Mouse (Mus musculus): ENCODE data around the gene Enoph1. TPM values are rescaled to one million over a fixed set of nuclear protein-coding genes. Genes with fewer than 3 reads are reported as not detected.

The Enoph1 gene
- total RNA-seq (2021) = 10 to 100 TPM in 1 of 2 experiments, 1 to 10 TPM in 1; 9.0 to 10.5 TPM
- long read RNA-seq, experiment 1, transcript Enoph1-202 (6 exons, 1,833 nt) = major isoform, 13 of 20 reads
- long read RNA-seq, experiment 1, partial matches to known transcripts = 2 of 20 reads
- long read RNA-seq, experiment 1, other reads (novel, unspliced or antisense) = 4 of 20 reads
- long read RNA-seq, experiment 2, transcript Enoph1-202 (6 exons, 1,833 nt) = major isoform, 13 of 16 reads
- long read RNA-seq, experiment 2, partial matches to known transcripts = 0 of 16 reads
- long read RNA-seq, experiment 2, other reads (novel, unspliced or antisense) = 2 of 16 reads

- peak; percentile 93 for DNase-seq
These were observed at the start of gene Enoph1, which contains the start of gene Hnrnpdl for GRCm38 (mm10) chr5:100039602-100040142. TSS of gene Enoph1 (plus strand) at chr5:100039985. TSS of gene Hnrnpdl (minus strand) at chr5:100039664.

DNA sequence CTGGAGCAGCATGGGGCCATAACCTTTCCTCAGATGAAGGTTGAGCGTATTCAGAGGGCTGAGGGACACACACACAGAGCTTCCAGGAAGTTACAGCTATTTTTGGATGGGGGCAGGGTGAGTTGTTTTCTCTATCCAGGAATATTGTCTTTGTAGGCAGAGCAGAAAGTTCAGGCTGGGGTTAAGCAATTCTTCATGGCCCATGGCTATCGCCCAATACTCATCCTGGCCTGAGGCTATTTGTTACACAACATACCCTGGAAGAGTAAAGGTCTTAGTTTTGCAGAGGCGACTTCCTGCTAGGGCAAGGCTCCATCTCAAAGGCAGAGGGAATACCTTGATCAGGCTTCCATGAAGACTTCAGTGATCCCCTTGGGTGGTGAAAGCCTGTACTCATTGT, 45.6 kb upstream of the Enoph1 start:
- no peak for DNase-seq

- DNase-seq = no peak
These were observed 45.1 kb upstream of the Enoph1 start for GRCm38 (mm10) chr5:99994680-99995079.

GRCm38 (mm10) chr5:100000048-100000447, 39.7 kb upstream of the Enoph1 start:
- DNase-seq = no peak

DNA sequence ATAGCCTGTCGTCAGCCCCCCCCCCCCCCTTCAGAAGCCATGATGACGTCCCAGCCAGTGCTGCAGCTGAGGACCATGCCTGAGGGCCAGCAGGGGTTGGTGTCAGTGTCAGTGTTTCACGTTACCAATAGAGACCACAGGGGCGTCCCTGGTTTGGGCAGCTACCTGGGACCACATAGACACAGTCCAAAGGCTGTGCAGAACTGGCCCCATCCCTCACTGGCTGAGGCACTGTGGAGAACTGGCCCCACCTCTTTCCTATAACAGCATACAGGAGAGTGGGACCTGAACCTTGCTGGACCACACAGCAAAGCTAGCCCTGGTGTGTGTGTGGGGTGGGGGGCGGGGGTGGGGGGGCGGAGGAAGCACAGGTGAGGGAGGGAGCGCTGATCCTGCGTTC, 39.3 kb upstream of the Enoph1 start:
- no peak for DNase-seq

GRCm38 (mm10) chr5:100003895-100004294, 35.9 kb upstream of the Enoph1 start:
- DNase-seq = no peak

DNA sequence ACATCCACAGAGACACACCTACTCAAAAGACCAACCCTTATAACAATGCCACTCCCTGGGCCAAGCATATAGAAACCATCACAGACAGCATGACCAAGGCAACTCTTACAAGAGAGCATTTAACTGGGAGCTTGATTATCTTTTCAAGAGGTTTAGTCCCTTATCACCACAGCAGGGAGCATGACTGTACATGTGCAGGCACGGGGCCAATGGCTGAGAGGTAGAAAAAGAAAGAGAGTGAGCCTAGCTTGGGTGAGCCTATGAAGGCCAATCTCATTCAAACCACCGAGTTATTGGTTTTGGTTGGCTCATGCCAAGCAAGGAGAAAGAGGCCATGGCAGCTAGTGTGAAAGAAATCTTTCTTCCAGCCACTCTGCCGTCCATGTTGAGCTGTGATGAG, 34.4 kb upstream of the Enoph1 start:
- no peak for DNase-seq

GRCm38 (mm10) chr5:100005896-100006295, 33.9 kb upstream of the Enoph1 start:
- no peak for DNase-seq

DNA sequence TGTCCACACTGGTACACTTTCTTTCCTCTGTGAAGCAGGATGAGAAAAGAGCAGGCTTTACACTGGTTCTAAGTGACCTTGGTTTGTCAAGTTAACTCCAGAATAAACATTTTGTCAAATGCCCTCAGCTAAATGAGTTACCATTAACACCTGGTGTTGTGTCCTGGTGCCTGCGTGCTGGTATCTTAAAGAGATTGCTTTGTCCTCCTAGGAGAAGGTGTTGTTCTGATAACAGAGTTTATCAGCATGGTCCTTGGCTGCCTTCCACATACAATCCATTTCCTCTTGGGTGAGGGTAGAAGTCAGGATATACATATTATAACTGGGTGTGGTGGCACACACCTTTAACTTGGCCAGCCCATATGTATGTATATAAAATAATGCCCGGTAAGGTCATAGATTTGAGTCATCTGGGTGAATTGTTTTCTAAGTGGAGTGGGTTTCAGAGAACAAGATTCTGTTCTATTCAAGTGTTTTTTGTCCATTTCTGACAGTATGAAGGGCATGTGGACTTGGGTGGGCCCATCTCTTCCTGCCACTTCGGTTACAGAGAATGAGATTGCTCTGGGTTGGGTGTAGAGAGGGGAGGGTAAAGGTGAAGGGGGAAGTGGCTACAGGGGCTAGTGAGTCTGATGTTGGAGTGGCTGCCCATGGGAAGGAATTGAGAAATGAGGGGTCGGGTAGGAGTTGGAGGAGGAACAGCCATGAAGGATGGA, 33.3 kb upstream of the Enoph1 start:
- DNase-seq = no peak

GRCm38 (mm10) chr5:100007040-100007375, 32.8 kb upstream of the Enoph1 start:
- DNase-seq = no peak

DNA sequence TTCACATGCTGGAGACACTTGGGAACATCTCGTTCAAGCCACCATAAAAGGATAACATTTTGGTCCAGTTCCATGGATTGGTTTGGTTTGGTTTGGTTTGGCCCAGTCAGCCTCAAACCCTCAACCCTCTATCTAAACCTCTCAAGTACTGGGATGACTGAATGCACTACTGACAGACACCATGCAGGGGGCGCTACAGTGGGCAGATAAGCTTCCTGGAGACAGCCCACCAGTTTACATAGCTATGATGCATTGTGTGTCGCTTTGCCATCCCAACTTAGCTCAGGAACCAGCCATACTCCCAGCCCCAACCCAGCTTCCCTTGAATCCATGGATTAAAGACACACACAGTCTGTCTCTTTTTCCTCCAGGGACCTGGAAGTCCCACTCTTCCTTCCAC, 31.3 kb upstream of the Enoph1 start:
- no peak for DNase-seq

GRCm38 (mm10) chr5:100012599-100012998, 27.2 kb upstream of the Enoph1 start:
- no peak for DNase-seq

DNA sequence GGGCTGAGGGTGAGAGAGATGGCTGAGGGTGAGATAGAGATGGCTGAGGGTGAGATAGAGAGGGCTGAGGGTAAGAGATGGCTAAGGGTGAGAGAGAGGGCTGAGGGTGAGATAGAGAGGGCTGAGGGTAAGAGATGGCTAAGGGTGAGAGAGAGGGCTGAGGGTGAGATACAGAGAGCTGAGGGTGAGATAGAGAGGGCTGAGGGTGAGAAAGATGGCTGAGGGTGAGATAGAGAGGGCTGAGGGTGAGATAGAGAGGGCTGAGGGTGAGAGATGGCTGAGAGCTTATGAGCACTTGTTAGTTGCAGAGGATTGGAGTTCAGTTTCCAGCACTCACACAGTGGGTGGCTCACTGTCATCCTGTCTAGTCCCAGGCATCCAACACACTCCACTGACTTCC, 19.7 kb upstream of the Enoph1 start:
- DNase-seq = no peak

- DNase-seq = no peak
These were observed 15.4 kb upstream of the Enoph1 start for GRCm38 (mm10) chr5:100024403-100024802.

- DNase-seq = no peak
These were observed 14.9 kb upstream of the Enoph1 start for GRCm38 (mm10) chr5:100024868-100025267.

DNA sequence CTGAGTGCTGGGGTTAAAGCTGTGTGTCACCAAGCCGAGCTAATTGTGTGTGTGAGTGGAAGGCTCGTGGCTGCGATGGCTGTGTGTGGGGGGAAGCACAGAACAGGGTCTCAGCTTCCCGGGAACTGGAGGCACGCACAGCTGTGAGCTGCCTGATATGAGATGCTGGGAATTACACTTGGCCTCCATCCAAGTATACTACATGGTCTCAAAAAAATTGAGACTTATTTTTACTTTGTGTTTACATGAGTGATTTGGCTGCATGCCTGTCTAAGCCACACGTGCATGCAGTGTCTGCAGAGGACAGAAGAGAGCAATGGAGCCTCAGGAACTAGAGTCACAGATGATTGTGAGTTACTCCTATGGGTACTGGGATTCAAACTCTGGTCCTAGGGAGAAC, 9.7 kb upstream of the Enoph1 start:
- no peak for DNase-seq

- no peak for DNase-seq
These were observed 7.7 kb upstream of the Enoph1 start for GRCm38 (mm10) chr5:100032107-100032506.

GRCm38 (mm10) chr5:100032646-100033045, 7.1 kb upstream of the Enoph1 start:
- no peak for DNase-seq

- no peak for DNase-seq
These were observed 3.8 kb upstream of the Enoph1 start for GRCm38 (mm10) chr5:100035950-100036349.

- DNase-seq = no peak
These were observed 3.1 kb upstream of the Enoph1 start for GRCm38 (mm10) chr5:100036681-100037080.

DNA sequence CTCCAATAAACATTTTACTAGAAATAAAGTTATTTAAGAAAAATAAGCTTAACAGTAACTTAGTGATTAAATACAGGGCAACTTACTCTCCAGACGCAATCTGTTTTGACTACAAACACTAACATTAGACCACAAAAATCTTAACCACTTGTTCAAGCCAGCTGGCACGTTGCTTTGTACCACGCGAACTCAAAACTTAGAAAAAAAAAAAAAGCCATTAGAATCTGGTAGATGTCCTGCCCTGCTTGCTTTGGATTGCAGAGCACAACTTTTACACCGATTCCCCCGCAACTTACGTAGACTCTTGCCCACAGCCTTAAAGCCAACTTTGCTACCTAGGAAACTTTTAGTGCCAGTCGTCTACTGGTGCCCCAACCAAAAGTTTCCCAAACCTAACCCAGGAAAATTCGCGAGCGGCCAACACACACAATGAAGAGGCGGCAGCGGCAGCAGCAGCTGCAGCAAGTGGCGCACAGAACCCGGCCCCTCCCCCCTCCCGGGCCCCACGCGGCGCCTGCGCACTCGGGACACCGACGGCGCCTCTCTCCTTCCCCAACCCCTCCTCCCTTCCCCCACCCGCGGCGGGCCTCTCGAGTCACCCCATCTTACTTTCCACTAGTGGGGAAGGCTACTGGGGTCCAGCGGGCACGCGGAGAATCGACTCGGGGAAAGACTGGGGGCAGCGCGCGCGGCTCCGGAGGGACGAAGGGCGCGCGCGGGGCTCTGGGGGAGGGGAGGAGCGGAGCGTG, 1.6 kb upstream of the Enoph1 start:
- peak; percentile 95 for DNase-seq

GRCm38 (mm10) chr5:100038714-100039601, 827 bp upstream of the Enoph1 start:
- DNase-seq = peak; percentile 99

Measured in gastrocnemius, postnatal 10 days (tissue).